Mouse (Mus musculus): Measurements from ENCODE around the gene Cdx4. TPM values are rescaled to one million over a fixed set of nuclear protein-coding genes. Genes with fewer than 3 reads are reported as not detected.
A peak's percentile ranks its signal among the peaks of the same experiment; 100 is the strongest.

Cdx4 gene
- polyA plus RNA-seq (2015; fragmentation: Nextera tagmentation; extraction: Ambion mirVana): not detected in 2 replicates

GRCm38 (mm10) chrX:103321146-103321545, at the start of gene Cdx4:
TSS of gene Cdx4 (plus strand) at chrX:103321398.
- H3K36me3 ChIP-seq: no peaks in the 10 kb centered on the region
- H3K9ac ChIP-seq: no peak within 1 kb of the TSS
- ATAC-seq (ENCODE audit: insufficient number of reproducible peaks, insufficient read depth, low FRiP score, low TSS enrichment, low read depth): no peak
- peaks cover 88% of the 10 kb centered on the region for H3K27me3 ChIP-seq
- peak within 1 kb of the TSS; percentile 43 for H3K4me2 ChIP-seq
- 20% methylated on average over 13 of the region's 13 CpGs for WGBS
- H3K4me1 ChIP-seq: no peaks in the 10 kb centered on the region
- peak within 1 kb of the TSS; percentile 17; the same call in 1 of the 2 replicates for H3K4me3 ChIP-seq
- no peaks in the 10 kb centered on the region for H3K9me3 ChIP-seq
- H3K27ac ChIP-seq: no peak within 1 kb of the TSS

GRCm38 (mm10) chrX:103274325-103274724, 46.9 kb upstream of the Cdx4 start:
- Histone ChIP-seq H3K27ac (no peak overlapping the region), H3K9ac (no peak overlapping the region), H3K9me3 (no peaks in the 10 kb centered on the region), H3K4me1 (no peaks in the 10 kb centered on the region), H3K27me3 (no peaks in the 10 kb centered on the region; the same call in 1 of the 2 replicates), H3K4me3 (no peak overlapping the region), H3K36me3 (no peaks in the 10 kb centered on the region), H3K4me2 (no peak overlapping the region)
- WGBS: 87% methylated on average over 4 of the region's 5 CpGs
- ATAC-seq (ENCODE audit: insufficient number of reproducible peaks, insufficient read depth, low FRiP score, low TSS enrichment, low read depth): no peak

GRCm38 (mm10) chrX:103286899-103287722, 34.1 kb upstream of the Cdx4 start:
- WGBS: 53% methylated on average over 4 of the region's 4 CpGs
- no peak overlapping the region for H3K27ac ChIP-seq
- peaks cover 34% of the 10 kb centered on the region for H3K27me3 ChIP-seq

GRCm38 (mm10) chrX:103287846-103288377, 33.3 kb upstream of the Cdx4 start:
- no peak overlapping the region for H3K27ac ChIP-seq
- ATAC-seq (ENCODE audit: insufficient number of reproducible peaks, insufficient read depth, low FRiP score, low TSS enrichment, low read depth): no peak
- no peaks in the 10 kb centered on the region for H3K9me3 ChIP-seq
- H3K4me1 ChIP-seq: peaks cover 9% of the 10 kb centered on the region; the same call in 1 of the 2 replicates
- H3K27me3 ChIP-seq: peaks cover 34% of the 10 kb centered on the region
- H3K36me3 ChIP-seq: no peaks in the 10 kb centered on the region
- no peak overlapping the region for H3K4me3 ChIP-seq
- H3K4me2 ChIP-seq: no peak overlapping the region
- no peak overlapping the region for H3K9ac ChIP-seq
- WGBS: 37% methylated on average over 10 of the region's 10 CpGs

More at GRCm38 (mm10) chrX:103286899-103287722, 34.1 kb upstream of the Cdx4 start:
- H3K4me2 ChIP-seq: no peak overlapping the region
- peaks cover 9% of the 10 kb centered on the region; the same call in 1 of the 2 replicates for H3K4me1 ChIP-seq
- H3K9ac ChIP-seq: no peak overlapping the region
- no peaks in the 10 kb centered on the region for H3K36me3 ChIP-seq
- H3K9me3 ChIP-seq: no peaks in the 10 kb centered on the region
- no peak overlapping the region for H3K4me3 ChIP-seq
- ATAC-seq (ENCODE audit: insufficient number of reproducible peaks, insufficient read depth, low FRiP score, low TSS enrichment, low read depth): no peak

GRCm38 (mm10) chrX:103288485-103289330, 32.5 kb upstream of the Cdx4 start:
- 35% methylated on average over 25 of the region's 25 CpGs for WGBS
- no peak overlapping the region for H3K27ac ChIP-seq
- H3K9me3 ChIP-seq: no peaks in the 10 kb centered on the region
- no peaks in the 10 kb centered on the region for H3K36me3 ChIP-seq
- no peak overlapping the region for H3K9ac ChIP-seq
- H3K4me3 ChIP-seq: peak overlapping the region; percentile 19
- ATAC-seq (ENCODE audit: insufficient number of reproducible peaks, insufficient read depth, low FRiP score, low TSS enrichment, low read depth): no peak
- H3K27me3 ChIP-seq: peaks cover 32% of the 10 kb centered on the region
- peaks cover 9% of the 10 kb centered on the region; the same call in 1 of the 2 replicates for H3K4me1 ChIP-seq
- H3K4me2 ChIP-seq: peak overlapping the region; percentile 51

- Histone ChIP-seq H3K4me3 (no peak overlapping the region), H3K9ac (no peak overlapping the region), H3K27me3 (peaks cover 32% of the 10 kb centered on the region), H3K27ac (no peak overlapping the region), H3K36me3 (no peaks in the 10 kb centered on the region), H3K9me3 (no peaks in the 10 kb centered on the region), H3K4me2 (no peak overlapping the region), H3K4me1 (no peaks in the 10 kb centered on the region)
- ATAC-seq (ENCODE audit: insufficient number of reproducible peaks, insufficient read depth, low FRiP score, low TSS enrichment, low read depth): no peak
- 69% methylated on average over 4 of the region's 4 CpGs for WGBS
Measured at GRCm38 (mm10) chrX:103298937-103299336, 22.3 kb upstream of the Cdx4 start.

GRCm38 (mm10) chrX:103308262-103308661, 12.9 kb upstream of the Cdx4 start:
- Histone ChIP-seq H3K36me3 (no peaks in the 10 kb centered on the region), H3K4me2 (no peak overlapping the region), H3K27me3 (peaks cover 29% of the 10 kb centered on the region), H3K4me1 (no peaks in the 10 kb centered on the region), H3K27ac (no peak overlapping the region), H3K9ac (no peak overlapping the region), H3K4me3 (no peak overlapping the region), H3K9me3 (no peaks in the 10 kb centered on the region)
- WGBS: 81% methylated on average over 1 of the region's 1 CpGs
- no peak for ATAC-seq (ENCODE audit: insufficient number of reproducible peaks, insufficient read depth, low FRiP score, low TSS enrichment, low read depth)

GRCm38 (mm10) chrX:103311723-103312122, 9.5 kb upstream of the Cdx4 start:
- peaks cover 26% of the 10 kb centered on the region for H3K27me3 ChIP-seq

GRCm38 (mm10) chrX:103314146-103314545, 7.1 kb upstream of the Cdx4 start:
- Histone ChIP-seq H3K4me2 (no peak overlapping the region), H3K36me3 (no peaks in the 10 kb centered on the region), H3K27me3 (peaks cover 42% of the 10 kb centered on the region), H3K9me3 (no peaks in the 10 kb centered on the region), H3K9ac (no peak overlapping the region), H3K4me3 (no peak overlapping the region), H3K4me1 (no peaks in the 10 kb centered on the region), H3K27ac (no peak overlapping the region)
- ATAC-seq (ENCODE audit: insufficient number of reproducible peaks, insufficient read depth, low FRiP score, low TSS enrichment, low read depth): no peak
- WGBS: 89% methylated on average over 6 of the region's 6 CpGs

More at GRCm38 (mm10) chrX:103311723-103312122, 9.5 kb upstream of the Cdx4 start:
- Histone ChIP-seq H3K27ac (no peak overlapping the region), H3K4me3 (no peak overlapping the region), H3K36me3 (no peaks in the 10 kb centered on the region), H3K4me1 (no peaks in the 10 kb centered on the region), H3K9ac (no peak overlapping the region), H3K9me3 (no peaks in the 10 kb centered on the region), H3K4me2 (no peak overlapping the region)
- WGBS: 85% methylated on average over 3 of the region's 3 CpGs
- ATAC-seq (ENCODE audit: insufficient number of reproducible peaks, insufficient read depth, low FRiP score, low TSS enrichment, low read depth): no peak

GRCm38 (mm10) chrX:103325900-103326299, 4.7 kb downstream of the Cdx4 start:
- H3K27ac ChIP-seq: no peak overlapping the region
- H3K9ac ChIP-seq: no peak overlapping the region
- H3K4me2 ChIP-seq: no peak overlapping the region
- no peaks in the 10 kb centered on the region for H3K9me3 ChIP-seq
- H3K4me1 ChIP-seq: no peaks in the 10 kb centered on the region
- no peak for ATAC-seq (ENCODE audit: insufficient number of reproducible peaks, insufficient read depth, low FRiP score, low TSS enrichment, low read depth)
- no peak overlapping the region for H3K4me3 ChIP-seq
- H3K36me3 ChIP-seq: no peaks in the 10 kb centered on the region
- peaks cover 74% of the 10 kb centered on the region for H3K27me3 ChIP-seq
- WGBS: 80% methylated on average over 3 of the region's 3 CpGs

GRCm38 (mm10) chrX:103329386-103329785, 8.2 kb downstream of the Cdx4 start:
- no peaks in the 10 kb centered on the region for H3K36me3 ChIP-seq
- no peak overlapping the region for H3K27ac ChIP-seq
- no peaks in the 10 kb centered on the region for H3K4me1 ChIP-seq
- H3K9me3 ChIP-seq: no peaks in the 10 kb centered on the region
- H3K4me2 ChIP-seq: no peak overlapping the region
- ATAC-seq (ENCODE audit: insufficient number of reproducible peaks, insufficient read depth, low FRiP score, low TSS enrichment, low read depth): no peak
- 65% methylated on average over 8 of the region's 8 CpGs for WGBS
- H3K27me3 ChIP-seq: peaks cover 59% of the 10 kb centered on the region
- no peak overlapping the region for H3K4me3 ChIP-seq
- H3K9ac ChIP-seq: no peak overlapping the region

Data from embryonic facial prominence, embryonic 13.5 days (tissue).